Mouse (Mus musculus): ENCODE data around the gene Fryl.

Gene Fryl

DNA sequence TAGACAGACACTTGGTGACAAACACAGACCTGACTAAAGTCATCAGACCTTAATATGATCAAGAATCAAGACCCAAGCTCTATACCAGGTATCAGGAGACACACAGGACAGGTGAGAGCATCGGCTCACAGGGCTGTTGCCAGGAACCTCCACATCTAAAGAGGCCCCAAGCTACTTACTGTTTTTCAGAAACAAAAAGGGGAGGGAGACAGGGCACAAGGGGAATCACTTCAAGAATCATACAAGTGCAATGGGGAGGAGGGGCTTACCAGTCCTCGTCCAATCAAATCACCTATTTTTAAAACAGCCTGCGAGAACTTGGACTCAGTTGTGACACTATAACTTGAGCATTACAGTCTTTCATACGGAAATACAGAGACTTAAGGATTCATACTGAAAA lies 38.4 kb downstream of the Fryl start:
- DNase-seq = no peak

DNA sequence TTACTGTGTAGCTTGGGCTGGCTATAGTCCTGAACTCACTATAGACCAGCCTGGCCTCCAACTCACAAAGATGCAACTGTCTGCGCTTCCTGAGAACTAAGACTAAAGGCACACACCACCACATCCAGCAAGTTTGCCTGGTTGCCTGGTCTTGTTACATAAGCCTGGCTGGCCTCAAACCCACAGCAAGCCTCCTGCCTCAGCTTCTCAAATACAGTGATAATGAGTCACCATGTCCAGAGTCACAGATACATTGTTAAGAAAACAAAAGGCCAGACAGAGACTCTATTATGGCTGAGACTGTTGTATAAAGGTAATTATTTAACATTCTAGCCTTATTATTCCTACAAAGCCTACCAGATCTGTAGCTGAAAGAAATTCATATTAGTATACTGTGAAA lies 39.3 kb downstream of the Fryl start:
- DNase-seq = no peak

- DNase-seq = no peak
Observed at GRCm38 (mm10) chr5:73216014-73216413, 40.4 kb downstream of the Fryl start.

GRCm38 (mm10) chr5:73212446-73212845 lies 44.0 kb downstream of the Fryl start:
- DNase-seq = no peak

GRCm38 (mm10) chr5:73211961-73212360 lies 44.5 kb downstream of the Fryl start:
- DNase-seq = no peak

DNA sequence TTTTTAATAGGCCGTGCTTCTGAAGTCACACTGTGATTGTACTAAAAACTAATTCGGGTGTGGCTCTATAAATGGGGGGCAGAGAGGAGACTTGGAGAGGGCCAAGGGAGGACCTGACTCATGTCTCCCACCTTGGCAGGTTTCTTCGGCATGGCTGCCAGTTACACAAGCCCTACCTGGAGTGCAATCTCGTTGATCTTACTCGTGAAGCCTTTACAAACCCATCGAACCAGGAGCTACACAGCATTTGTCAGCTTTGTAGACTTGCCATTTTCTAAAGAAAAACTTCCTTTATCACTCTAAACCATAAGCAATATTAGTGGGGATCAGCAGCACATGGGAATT lies 45.5 kb downstream of the Fryl start:
- no peak for DNase-seq

DNA sequence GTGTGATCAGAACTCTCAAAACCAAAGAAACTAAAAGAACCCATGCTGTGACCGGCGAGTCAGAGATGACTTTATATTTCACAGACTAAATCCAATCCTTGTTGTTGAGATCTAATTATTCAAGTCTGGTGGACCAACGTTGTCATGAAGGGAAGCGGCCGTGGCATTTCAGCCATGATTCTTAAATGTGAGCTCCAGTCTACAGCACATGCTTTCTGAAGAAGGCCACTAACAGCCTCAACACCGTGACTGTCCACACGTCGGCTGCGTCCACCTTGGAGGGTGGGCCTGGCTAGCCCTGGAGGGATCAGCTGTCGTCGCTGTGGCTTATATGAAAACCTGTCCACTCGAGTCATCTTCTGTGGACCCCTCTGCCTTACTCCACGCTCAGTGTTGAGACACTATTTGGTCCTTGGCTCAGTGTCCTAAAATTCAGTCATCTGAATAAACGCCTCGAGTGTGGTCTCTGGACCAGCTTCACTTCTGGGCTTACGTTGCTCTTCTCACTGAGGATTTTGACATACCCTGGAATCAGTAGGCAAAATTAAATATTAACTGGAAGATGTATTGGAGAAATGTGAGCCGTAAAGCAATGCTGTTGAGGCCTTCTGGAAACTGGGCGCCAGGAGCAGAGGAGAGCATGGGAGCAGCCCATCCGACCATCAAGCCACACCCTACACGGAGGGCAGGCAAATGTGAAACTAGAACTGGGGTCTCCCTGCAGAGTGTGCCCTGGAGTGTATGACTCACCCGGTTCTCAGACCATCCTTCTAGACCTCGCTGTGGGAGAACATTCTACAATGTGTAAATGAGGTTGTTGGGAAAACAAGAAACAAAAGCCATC lies 46.1 kb downstream of the Fryl start:
- DNase-seq = no peak

DNA sequence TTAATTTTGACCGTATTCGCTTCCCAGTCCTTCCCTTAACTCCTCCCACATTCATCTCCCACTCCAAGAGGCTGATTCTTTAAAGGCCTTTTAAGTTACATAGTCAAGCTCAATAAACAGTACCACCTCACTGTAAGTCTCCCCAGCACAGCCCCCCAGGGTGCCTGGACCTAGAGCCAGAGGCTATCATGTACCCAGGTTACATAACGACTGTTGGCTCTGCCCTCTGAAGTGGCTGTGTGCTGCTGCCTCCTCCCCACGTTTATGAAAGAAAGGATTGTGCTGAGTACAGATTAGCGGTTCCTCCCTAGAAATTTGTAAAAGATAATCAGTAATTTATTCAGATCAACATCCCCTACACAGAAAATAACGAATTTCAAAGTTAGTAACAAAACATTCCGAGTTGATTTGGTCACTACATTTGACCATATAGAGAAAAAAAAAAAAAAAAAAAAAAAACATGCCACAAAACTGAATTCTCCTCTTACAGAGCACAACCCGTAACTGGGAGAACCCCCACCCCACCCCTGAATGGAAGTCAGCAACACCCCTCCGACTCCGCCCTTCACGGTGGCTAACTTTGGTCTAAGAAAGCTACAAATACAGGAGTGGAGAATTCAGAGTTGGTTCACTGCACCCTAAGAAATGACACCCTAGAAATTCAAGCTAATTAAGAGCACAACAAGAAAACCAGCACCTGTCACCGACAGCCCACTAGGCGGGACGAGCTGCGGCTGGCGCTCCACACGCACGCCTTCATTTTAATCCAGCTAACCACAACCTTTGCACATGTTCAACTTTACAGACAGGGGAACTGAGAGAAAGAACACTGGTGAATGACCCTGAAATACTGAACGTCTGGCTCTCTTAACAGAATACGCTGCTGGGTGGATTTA lies 47.0 kb downstream of the Fryl start:
- DNase-seq = no peak

DNA sequence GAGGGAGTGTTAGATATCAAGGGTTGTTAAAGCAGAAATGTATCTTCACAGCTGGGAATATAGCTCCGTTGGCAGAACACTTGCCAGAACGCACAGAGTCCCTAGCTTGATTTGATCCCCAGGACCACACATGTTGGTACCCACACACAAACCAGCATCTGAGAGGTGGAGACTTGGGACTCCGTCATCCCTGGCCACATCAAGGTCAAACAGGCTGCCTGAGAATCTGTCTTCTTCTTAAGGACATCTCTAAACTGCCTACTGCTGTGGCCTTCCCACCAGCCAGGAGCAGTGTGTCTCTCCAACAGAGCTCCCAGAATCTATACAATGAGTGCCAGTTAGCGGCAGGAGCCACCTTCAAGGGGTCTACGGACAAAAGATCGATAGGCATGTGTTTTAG lies 47.8 kb downstream of the Fryl start:
- DNase-seq = no peak

- DNase-seq = no peak
Observed at GRCm38 (mm10) chr5:73206722-73207121, 49.7 kb downstream of the Fryl start.

DNA sequence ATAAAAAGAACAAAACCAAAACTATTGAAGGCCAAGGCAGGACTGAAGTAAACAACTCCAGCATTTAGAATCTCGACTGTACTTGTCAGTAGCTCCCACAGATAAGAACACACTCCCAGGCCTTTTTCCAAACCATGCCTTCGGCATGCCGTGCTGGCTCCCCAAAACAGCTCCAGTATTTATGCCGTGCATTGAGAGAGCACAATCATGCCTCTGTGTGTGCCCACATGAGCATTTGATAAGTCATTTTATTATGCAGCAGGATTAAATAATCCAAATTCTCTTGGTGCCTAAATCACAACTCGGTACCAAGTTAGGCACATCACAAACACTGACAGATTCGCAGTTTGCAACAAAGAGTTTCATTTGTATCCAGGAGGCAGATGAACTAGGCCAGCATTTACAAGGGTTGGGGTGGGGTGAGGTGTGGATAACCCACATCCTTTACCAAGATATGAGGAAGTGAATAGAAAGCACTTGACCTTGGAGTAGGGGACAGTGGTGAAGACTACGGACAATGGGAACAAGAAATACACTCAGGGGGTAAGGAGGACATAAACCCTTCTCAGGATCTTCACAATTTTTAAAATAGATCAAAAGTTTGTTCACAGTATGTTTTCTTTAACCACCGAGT lies 50.3 kb downstream of the Fryl start:
- no peak for DNase-seq

GRCm38 (mm10) chr5:73205050-73205449 lies 51.4 kb downstream of the Fryl start:
- no peak for DNase-seq

GRCm38 (mm10) chr5:73202498-73202897 lies 53.9 kb downstream of the Fryl start:
- DNase-seq = no peak

GRCm38 (mm10) chr5:73202077-73202476 lies 54.3 kb downstream of the Fryl start:
- DNase-seq = no peak

DNA sequence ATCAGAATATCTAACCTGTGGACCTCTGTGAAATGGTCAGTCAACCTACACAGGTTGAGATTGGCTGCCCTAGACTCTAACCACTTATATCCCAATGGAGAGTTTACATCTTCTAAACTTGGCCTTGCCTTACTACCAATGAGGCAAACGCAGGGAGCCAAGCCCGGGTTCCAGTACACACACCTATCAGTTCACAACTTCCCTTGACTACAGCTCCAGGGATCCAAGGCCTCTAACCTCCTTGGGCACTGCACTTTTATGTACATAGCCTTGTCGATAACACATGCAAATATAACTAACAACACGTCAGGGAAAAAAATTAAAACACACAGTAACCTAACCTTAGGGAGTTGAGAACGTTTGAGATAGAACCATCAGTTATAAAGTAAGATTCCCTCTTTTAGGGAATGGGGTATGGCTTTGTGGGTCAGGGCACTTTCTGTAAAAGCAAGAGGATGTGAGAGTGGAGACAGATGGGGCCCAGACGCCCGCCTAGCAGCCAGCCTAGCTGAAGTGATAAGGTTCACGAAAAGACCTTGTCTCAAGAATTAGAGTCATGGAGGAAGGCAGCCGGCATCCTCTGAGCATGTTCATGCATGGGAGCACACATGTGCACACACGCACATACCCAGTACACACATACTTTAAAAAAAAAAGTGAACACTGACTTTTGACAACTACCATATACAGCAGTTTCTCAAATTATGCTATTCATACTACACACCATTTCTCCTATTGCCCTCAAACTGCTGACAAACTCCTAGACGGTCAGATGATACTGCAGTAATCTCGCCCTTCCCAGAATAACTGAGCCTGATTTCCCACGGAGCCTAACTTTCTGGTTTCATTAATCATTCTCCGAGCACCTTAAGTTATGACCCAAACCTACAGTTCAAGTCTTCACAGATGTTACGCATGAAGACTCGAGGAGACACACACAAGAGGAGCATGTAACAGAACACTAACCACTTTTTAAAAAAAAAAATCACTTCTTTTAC lies 55.7 kb downstream of the Fryl start:
- no peak for DNase-seq

- DNase-seq = no peak
Observed at GRCm38 (mm10) chr5:73199586-73199985, 56.8 kb downstream of the Fryl start.

DNA sequence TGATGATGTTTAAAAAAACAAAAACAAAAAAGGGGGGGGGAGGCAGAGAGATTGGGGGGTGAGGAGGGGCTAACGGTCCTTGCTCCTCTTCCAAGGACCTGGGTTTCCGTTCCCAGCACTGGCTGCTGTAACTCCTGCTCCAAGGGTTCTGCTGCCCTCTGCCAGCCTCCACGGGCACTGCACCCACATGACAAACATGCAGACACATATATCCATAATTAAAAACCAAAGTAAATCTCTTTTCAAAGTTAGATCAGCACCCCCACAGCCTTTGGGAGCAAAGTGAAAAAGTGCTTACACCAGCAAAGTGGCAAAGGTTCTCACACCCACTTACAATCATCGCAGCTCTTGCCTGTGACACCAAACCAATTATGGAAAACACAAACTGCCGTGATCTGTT lies 57.7 kb downstream of the Fryl start:
- DNase-seq = no peak

- DNase-seq = no peak
Observed at GRCm38 (mm10) chr5:73197796-73198195, 58.6 kb downstream of the Fryl start.

- DNase-seq = no peak
Observed at GRCm38 (mm10) chr5:73194740-73195139, 61.7 kb downstream of the Fryl start.

GRCm38 (mm10) chr5:73194083-73194570 lies 62.3 kb downstream of the Fryl start:
- DNase-seq = no peak

DNA sequence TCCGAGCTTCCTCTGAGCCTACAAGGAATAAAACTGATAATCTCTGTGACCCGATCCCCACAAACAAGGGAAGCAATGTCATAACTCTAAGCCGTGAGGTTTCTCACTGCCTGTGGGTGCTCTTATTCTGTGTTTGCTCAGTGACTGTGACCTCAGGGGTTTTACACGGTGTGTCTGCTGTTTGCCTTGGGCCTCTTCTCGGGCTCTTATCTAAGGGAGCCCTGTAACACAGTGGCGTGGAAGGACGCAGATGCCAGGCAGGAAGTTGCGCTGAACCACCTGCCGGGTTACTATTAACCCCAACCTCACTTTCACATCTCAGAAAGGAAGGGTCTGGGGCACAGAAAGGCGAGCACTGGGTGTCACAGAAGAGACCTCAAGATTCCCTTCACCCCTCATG lies 62.8 kb downstream of the Fryl start:
- DNase-seq = no peak

DNA sequence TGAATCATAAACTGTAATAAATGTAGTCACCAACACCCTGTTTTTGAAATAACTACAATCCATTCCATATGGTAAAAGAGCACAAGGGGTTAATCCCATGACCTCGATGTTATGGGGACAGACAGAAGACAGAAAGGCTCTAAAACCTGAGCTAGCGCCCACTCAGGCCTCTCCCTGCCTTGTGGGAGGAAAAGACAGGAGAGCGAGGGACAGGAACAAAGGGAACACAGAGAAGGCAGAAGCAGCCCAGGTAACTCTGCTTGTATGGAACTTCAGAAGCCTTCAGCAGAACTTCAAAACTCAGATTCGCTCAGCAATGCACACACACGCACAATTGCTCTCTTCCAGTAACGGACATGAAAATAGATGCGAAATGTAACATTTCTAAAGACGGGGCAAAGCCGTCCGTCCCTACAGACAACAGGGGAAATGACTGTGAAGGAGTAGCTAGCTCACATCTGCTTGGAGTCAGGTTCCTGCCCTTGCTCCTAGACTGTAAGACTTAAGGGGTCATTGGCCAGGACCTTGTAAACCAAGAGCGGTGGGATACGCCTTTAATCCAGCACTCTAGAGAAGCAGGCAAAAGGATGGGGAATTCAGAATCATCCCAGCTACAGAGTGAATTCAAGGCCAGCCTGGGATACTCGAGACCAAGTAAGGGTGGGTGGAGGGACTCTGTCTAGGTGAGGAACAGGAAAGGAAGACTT lies 63.4 kb downstream of the Fryl start:
- no peak for DNase-seq
